Mouse (Mus musculus) embryonic fibroblast, embryonic 13.5 days (primary cell): ENCODE results near the gene Actl6b.

Experiments
- CTCF ChIP-seq: IDR thresholded peaks from 2 replicates; pipeline ENCODE4 v1.5.1; 2011; ENCODE audit warnings: mild to moderate bottlenecking, control low read depth, low read length, moderate library complexity, borderline replicate concordance; ENCODE audit not compliant: insufficient read depth
- POLR2A ChIP-seq: IDR thresholded peaks from 2 replicates; pipeline ENCODE4 v1.6.1; 2011; ENCODE audit warnings: low read depth, mild to moderate bottlenecking, control low read depth, low read length, moderate library complexity

DNA sequence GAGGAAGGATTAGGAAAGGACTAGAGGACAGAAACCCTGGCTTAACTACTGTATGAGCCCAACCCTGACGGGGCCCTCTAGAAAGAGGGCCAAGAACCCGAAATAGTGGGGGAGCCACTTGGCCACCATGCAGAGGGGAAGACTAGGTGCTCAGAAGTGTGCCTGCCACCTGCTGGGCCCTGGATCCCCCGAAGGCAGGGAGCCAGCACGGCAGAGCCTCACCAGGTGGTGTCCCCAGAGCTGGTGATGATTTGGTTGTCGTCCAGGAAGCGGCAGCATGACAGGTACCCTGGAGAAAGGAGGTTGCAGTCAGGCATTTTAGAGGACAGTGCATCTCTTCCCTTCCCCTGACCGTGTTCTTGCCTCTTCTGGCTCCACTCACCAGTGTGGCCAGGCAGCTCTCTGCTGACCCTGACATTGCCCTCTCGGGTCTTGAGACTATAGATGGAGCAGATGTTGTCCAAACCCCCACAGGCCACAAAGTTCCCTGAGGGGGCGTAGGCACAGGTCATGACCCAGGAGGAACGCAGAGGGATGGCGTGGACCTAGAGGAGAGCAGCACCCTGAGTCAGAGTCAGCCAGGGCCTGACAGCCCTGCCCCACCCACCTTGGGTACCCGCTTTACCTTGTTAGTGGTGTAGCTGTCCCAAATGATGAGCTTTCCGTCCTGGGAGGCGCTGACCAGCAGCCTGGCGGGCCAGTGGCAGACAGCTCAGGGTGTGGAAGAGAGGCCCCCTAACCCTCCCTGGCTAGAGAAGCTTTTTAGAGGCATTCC lies 23.9 kb upstream of the Actl6b start:
- TF ChIP-seq CTCF = no peak
- TF ChIP-seq POLR2A = no peak
